Mouse (Mus musculus) lung, postnatal 0 days (tissue): ENCODE results near the gene Farsb.

Experiments used
- CTCF ChIP-seq: IDR thresholded peaks from 2 replicates; pipeline ENCODE4 v1.5.1; 2016; ENCODE audit warnings: antibody characterized with exemption, mild to moderate bottlenecking
- EP300 ChIP-seq: IDR thresholded peaks from 2 replicates; pipeline ENCODE4 v1.6.1; 2016; ENCODE audit warnings: antibody characterized with exemption, mild to moderate bottlenecking, control low read depth

GRCm38 (mm10) chr1:78417154-78417911 lies 71.4 kb downstream of the Farsb start:
- TF ChIP-seq CTCF (no peak), EP300 (no peak)
